Mouse (Mus musculus): Measurements from ENCODE around the gene Gab1.

Gab1 gene

GRCm38 (mm10) chr8:80843744-80844434, 36.4 kb downstream of the Gab1 start:
- no peak for DNase-seq (ENCODE audit: low spot score in 2 of 2)

- no peak for DNase-seq (ENCODE audit: low spot score in 2 of 2)
Measured at GRCm38 (mm10) chr8:80842514-80842913, 37.8 kb downstream of the Gab1 start.

DNA sequence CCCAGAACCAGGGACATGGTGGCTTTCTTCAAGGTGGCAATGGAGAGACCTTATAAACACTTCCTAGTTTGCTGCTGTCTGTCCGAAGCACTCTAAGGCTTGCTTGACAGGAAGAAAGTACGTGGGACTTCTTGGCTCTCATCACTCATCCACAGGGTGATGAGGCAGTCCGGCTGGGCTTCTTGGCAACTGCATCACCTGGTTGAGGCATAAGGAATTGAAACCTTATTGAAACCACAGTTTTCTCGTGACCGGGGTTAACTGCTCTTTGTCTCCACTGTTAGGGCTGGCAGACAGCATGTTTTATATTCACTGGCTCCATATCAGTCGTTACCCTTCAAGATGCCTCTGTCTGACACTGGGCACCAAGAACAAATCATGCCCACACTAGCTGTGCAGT, 40.2 kb downstream of the Gab1 start:
- DNase-seq (ENCODE audit: low spot score in 2 of 2): no peak

GRCm38 (mm10) chr8:80838199-80838598, 42.1 kb downstream of the Gab1 start:
- DNase-seq (ENCODE audit: low spot score in 2 of 2): no peak

GRCm38 (mm10) chr8:80835401-80835800, 44.9 kb downstream of the Gab1 start:
- no peak for DNase-seq (ENCODE audit: low spot score in 2 of 2)

- DNase-seq (ENCODE audit: low spot score in 2 of 2): no peak
Measured at GRCm38 (mm10) chr8:80834443-80834842, 45.9 kb downstream of the Gab1 start.

GRCm38 (mm10) chr8:80832534-80832933, 47.8 kb downstream of the Gab1 start:
- DNase-seq (ENCODE audit: low spot score in 2 of 2): no peak

DNA sequence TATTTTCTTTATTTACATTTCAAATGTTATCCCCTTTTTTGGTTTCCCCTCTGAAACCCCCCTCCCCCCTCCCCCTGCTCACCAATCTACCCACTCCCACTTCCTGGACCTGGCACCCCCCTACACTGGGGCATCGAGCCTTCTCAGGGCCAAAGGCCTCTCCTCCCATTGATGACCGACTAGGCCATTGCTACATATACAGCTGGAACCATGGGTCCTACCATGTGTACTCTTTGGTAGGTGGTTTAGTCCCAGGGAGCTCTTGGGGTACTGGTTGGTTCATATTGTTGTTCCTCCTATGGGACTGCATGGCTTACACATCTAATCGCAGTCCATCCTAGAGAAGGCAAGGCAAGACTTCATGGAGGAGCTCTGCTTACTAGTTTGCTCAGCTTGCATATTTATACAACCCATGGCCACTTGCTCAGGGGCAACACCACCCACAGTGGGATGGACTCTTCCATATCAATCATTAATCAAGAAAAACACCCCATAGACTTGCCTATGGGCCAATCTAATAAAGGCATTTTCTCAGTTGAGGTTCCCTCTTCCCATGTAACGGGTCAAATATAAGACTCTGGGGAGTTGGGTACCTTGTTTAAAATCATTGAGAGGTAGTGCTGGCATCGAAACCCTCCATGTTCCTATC, 48.3 kb downstream of the Gab1 start:
- no peak for DNase-seq (ENCODE audit: low spot score in 2 of 2)

DNA sequence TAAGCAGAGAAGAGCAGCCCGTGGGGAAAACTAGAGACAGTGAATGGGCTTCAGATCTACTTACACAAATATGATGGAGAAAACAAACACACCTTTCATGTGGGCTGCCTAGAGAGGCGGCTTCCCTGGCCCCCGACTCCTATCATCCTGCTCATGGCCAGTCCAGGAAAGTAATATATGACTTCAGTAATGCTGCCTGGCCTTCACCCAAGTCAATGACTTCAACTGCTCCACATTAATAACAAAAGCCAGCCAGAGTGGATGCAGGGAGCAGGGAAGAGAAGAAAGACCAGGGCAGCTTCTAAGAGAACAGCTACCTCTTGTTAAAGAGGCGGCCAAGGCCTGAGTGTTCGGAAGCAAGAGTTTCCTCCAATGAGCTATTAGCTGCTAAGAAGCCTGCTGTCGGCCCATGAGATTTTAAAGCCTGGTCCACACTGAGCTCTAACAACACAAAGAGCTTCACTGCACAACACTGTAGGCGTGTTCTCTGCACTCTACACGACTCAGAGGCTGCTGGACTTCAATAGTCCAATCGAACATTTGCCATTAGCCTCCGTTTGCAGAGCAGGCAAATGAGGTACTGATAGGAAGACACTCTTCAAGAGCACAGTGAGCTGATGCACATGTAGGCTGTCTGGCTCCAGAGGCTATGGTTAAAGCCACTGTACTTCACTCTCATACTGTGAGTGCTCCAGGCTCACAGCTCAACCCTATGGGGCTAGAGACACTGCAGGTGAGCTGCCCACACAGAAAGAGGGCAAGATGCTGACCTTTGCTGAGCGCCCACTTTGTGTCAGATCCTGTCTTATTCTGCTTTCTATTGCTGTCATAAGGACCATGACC, 49.4 kb downstream of the Gab1 start:
- no peak for DNase-seq (ENCODE audit: low spot score in 2 of 2)

DNA sequence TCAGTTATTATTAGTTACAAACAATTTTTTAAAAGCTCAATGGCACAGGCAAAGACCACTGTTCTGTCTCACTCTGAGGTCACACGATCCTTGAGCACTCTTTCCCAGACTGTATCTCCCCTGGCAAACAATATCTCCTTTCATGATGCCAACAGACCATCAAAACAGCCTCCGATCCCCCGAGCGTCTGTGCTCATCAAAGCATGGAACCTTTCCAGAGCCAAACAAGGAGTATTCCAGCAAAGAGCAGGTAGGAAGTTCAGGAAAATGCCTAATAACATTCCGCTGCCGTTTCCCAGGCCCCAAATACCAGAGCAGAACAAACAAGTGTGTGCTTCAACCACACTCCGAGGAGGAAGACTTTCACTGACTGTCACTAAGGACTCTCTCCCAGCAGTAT, 50.2 kb downstream of the Gab1 start:
- no peak for DNase-seq (ENCODE audit: low spot score in 2 of 2)

DNA sequence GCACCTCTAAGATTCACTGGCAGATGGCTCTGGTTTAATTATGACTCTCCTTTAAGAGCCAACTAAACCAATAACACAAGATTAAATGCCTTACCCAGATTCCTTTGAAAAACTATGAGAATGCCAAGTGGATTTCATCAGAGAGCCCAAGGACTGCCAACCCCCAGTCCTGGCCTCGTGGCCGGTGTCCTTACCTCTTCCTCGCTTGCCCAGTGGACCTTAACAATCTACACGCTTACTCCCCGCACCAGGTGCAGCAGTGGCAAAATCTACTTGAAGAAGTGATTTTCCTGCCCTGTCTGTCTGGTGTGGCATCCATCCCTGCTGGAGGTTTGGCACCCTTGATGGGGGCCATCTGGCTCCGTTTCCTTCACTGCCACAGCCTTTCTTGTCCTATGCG, 53.3 kb downstream of the Gab1 start:
- DNase-seq (ENCODE audit: low spot score in 2 of 2): no peak

GRCm38 (mm10) chr8:80825136-80825535, 55.2 kb downstream of the Gab1 start:
- DNase-seq (ENCODE audit: low spot score in 2 of 2): no peak

DNA sequence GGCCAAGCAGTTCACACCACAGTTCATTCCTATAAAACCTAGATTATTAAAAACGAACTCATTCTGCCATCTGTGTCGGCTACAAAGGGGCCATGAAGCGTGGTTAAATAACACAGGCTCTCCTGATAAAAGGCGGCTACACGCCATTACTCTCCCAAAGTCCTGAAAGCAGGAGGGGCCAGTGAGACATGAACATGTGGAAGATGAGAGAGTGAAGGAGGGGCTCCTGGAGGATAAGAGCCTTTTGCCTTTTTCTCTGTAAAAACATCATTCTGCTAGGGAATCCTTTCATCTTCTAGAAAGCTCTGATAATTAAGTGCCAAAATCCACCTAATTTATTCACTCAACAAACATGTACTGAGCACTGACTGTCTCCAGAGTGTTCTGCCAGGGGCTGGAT, 55.9 kb downstream of the Gab1 start:
- no peak for DNase-seq (ENCODE audit: low spot score in 2 of 2)

DNA sequence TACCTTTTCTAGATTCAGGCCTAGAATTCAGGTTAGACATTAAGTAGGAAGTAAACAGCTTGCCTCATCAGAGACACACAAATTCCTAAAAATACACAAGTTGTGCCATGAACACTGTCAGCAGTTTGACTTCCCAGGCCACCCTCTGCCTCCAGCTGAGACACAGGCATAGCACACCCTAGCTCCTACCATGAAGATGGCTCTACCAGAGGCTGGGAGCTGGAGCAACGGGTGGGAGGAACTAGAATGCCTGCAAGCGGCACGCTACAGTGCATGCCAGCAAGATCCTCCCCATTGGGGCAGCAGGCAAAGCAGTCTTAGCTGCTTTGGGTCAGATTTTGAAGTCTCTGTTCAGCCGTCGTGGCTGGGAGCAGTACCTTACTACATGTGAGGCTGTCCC, 57.1 kb downstream of the Gab1 start:
- no peak for DNase-seq (ENCODE audit: low spot score in 2 of 2)

DNA sequence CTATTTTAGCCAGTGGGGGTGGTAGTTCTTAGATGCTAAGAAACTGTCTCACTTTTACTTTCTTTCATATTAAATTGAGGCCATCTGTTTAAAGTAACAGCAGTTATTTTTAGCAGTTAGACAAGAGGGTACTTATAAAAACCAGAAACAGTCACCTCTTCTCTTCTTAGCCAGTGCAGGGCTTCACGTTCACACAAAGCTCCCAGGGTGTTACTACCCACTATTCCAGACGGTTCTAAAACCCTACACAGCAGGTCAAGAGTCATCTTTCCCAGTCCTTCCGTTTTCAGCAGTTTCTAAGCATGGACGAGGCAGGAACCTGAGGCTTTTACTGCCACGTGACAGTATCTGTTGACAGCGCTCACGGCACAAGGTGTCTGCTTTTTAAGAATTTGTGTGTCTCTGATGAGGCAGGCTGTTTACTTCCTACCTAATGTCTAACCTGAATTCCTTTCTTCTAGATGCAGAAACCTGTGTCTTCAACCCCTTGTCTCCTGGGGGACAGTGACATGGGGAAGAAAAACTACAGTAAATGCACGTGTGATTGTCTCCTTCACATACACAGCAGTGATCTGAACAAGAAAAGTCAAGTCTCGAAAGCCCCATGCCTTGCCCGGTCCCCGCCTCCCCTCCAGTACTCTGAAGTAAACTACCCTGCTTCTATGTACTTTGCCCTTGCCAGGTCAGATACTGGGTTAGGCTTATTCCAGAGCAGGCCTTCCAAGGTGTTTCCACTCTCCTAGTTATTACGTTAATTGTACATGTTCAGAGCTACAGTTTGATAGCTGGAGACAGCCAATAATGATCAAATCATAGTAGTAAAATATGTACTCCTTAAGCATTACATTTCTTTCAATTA, 58.7 kb downstream of the Gab1 start:
- DNase-seq (ENCODE audit: low spot score in 2 of 2): no peak

- DNase-seq (ENCODE audit: low spot score in 2 of 2): no peak
Measured at GRCm38 (mm10) chr8:80818978-80819377, 61.3 kb downstream of the Gab1 start.

DNA sequence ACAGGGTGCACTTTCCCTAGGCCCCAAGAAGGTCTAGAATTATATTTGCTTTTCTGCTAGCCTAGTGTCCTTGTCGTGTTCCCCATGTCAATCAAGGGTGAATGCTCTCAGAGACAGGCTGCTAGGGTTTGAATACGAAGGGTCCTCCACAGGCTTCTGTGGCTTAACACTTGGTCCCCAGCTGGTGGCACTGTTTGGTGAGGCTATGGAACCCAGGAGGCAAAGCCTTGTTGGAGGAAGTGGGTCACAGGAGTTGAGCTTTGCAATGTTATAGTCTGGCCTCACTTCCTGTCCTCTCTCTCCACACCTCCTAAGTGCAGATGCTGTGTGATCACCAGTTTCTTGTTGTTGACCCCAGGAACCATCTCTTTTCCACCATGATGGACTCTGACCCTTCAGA, 63.3 kb downstream of the Gab1 start:
- no peak for DNase-seq (ENCODE audit: low spot score in 2 of 2)

- DNase-seq (ENCODE audit: low spot score in 2 of 2): no peak
Measured at GRCm38 (mm10) chr8:80815179-80815578, 65.1 kb downstream of the Gab1 start.

- DNase-seq (ENCODE audit: low spot score in 2 of 2): no peak
Measured at GRCm38 (mm10) chr8:80814087-80814791, 66.1 kb downstream of the Gab1 start.

DNA sequence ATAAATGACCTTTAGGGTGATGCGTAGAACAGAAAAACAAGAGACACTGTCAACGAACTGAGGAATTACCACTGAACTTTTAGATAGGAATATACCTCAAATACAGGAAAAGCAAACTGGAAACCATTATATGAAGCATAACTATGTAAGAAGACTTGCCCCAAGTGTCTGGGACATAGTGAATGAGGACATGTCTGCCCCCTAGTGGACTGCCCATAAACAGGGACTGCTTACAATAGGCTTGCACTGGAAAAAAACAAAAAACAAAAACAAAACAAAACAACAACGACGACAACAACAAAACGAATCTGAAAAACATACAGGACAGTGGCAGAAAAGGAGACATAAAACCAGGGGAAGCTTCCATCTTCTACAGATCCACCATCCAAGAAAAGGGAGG, 66.9 kb downstream of the Gab1 start:
- DNase-seq (ENCODE audit: low spot score in 2 of 2): no peak

GRCm38 (mm10) chr8:80811591-80811991, 68.7 kb downstream of the Gab1 start:
- DNase-seq (ENCODE audit: low spot score in 2 of 2): no peak
